In the genomic region with DNA sequence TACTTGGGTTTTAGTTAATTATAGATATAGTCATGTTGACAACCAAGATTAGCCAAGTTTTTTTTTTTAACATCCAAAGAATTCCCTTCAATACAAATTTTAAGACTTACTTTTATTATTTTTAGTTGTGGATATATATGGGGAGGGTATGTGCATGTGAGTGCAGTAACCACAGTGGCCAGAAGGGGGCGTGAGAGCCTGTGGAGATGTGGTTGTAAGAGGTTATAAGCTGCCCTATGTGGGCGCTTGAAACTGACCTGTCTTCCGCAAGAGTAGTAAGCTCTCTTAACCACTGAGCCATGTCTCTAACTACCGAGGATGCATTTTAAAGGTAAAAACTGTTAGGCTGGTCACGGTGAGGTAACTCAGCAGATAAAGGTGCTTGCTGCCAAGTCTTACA, we compare ENCODE assay signal across 21 mouse cellular contexts. TPM values are rescaled to one million over a fixed set of nuclear protein-coding genes. Genes with fewer than 3 reads are reported as not detected.
DNase-seq lines count a peak whose midpoint lies in the region; ATAC-seq and TF ChIP-seq lines count a peak whose summit lies in the region.
"Had no signal": no experiment of that assay in that cellular context is flagged by ENCODE, and none has a peak within 500 bp of the region (broad histone marks: within the 10 kb centered on the region; RNA-seq: fewer than 3 reads in every experiment).

No protein-coding gene starts in this region.

- no peak for TF ChIP-seq EP300 in lung, postnatal 0 days (IDR thresholded peaks at IDR 0.05)

- H3K36me3 ChIP-seq in intestine, postnatal 0 days (ENCODE audit: control insufficient read depth, insufficient read depth), result no peaks in the 10 kb centered on the region
- no peaks in the 10 kb centered on the region for H3K36me3 ChIP-seq in intestine, embryonic 15.5 days
- no peaks in the 10 kb centered on the region for H3K36me3 ChIP-seq in lung, postnatal 0 days (ENCODE audit: insufficient read depth, low read length)
- H3K36me3 ChIP-seq: embryonic facial prominence, embryonic 15.5 days; forebrain, embryonic 10.5 days; heart, embryonic 13.5 days; limb, embryonic 12.5 days; neural tube, embryonic 13.5 days had no signal

- WGBS in intestine, postnatal 0 days, result 82% methylated on average over 5 of the region's 5 CpGs
- 81% methylated on average over 5 of the region's 5 CpGs for WGBS in intestine, embryonic 15.5 days
- WGBS in lung, postnatal 0 days, result 79% methylated on average over 5 of the region's 5 CpGs

- H3K4me2 ChIP-seq in intestine, postnatal 0 days (replicated peaks; ENCODE audit: low read depth), result no peak overlapping the region
- no peak overlapping the region for H3K4me2 ChIP-seq in intestine, embryonic 15.5 days (replicated peaks)
- no peak overlapping the region for H3K4me2 ChIP-seq in lung, postnatal 0 days (replicated peaks; ENCODE audit: low read depth, low read length)
- H3K4me2 ChIP-seq: embryonic facial prominence, embryonic 15.5 days; heart, embryonic 13.5 days; limb, embryonic 12.5 days; lung, embryonic 14.5 days; midbrain, embryonic 11.5 days; neural tube, embryonic 13.5 days had no signal

- H3K9me3 ChIP-seq in intestine, postnatal 0 days (ENCODE audit: control insufficient read depth), result no peaks in the 10 kb centered on the region
- H3K9me3 ChIP-seq in intestine, embryonic 15.5 days, result no peaks in the 10 kb centered on the region
- H3K9me3 ChIP-seq in lung, postnatal 0 days (ENCODE audit: low read length), result no peaks in the 10 kb centered on the region
- H3K9me3 ChIP-seq: embryonic facial prominence, embryonic 15.5 days; forebrain, embryonic 10.5 days; limb, embryonic 12.5 days; neural tube, embryonic 13.5 days had no signal

- no peak overlapping the region for H3K9ac ChIP-seq in intestine, postnatal 0 days (ENCODE audit: low read depth, low read length)
- H3K9ac ChIP-seq in intestine, embryonic 15.5 days, result no peak overlapping the region
- no peak overlapping the region for H3K9ac ChIP-seq in lung, postnatal 0 days (replicated peaks; ENCODE audit: low read depth)
- H3K9ac ChIP-seq: embryonic facial prominence, embryonic 15.5 days; heart, embryonic 13.5 days; limb, embryonic 12.5 days; lung, embryonic 14.5 days; neural tube, embryonic 13.5 days had no signal

- H3K27ac ChIP-seq in intestine, postnatal 0 days (ENCODE audit: low read depth, low read length), result no peak overlapping the region
- H3K27ac ChIP-seq in intestine, embryonic 15.5 days, result no peak overlapping the region
- no peak overlapping the region for H3K27ac ChIP-seq in lung, postnatal 0 days (ENCODE audit: low read length)
- H3K27ac ChIP-seq: embryonic facial prominence, embryonic 15.5 days; forebrain, embryonic 10.5 days; heart, embryonic 13.5 days; limb, embryonic 12.5 days; macrophage; neural tube, embryonic 13.5 days had no signal

- no peaks in the 10 kb centered on the region for H3K27me3 ChIP-seq in intestine, postnatal 0 days (replicated peaks; ENCODE audit: control insufficient read depth, insufficient read depth, low read length)
- H3K27me3 ChIP-seq in intestine, embryonic 15.5 days (replicated peaks), result no peaks in the 10 kb centered on the region
- no peaks in the 10 kb centered on the region for H3K27me3 ChIP-seq in lung, postnatal 0 days (replicated peaks; ENCODE audit: insufficient read depth, low read length)
- H3K27me3 ChIP-seq: embryonic facial prominence, embryonic 15.5 days; heart, embryonic 13.5 days; limb, embryonic 12.5 days; neural tube, embryonic 13.5 days had no signal

- H3K4me3 ChIP-seq in intestine, postnatal 0 days (ENCODE audit: low read depth, low read length), result no peak overlapping the region
- H3K4me3 ChIP-seq in intestine, embryonic 15.5 days (replicated peaks), result no peak overlapping the region
- no peak overlapping the region for H3K4me3 ChIP-seq in lung, postnatal 0 days (ENCODE audit: low read depth, low read length)
- H3K4me3 ChIP-seq: embryonic facial prominence, embryonic 15.5 days; forebrain, embryonic 10.5 days; heart, embryonic 13.5 days; limb, embryonic 12.5 days; neural tube, embryonic 13.5 days had no signal

- DNase-seq in lung, postnatal 0 days (ENCODE audit: low spot score), result no peak
- no peak for DNase-seq in lung, adult 18-20 months
- DNase-seq in ZHBTc4 (ENCODE audit: low read depth, low spot score), result peak; percentile 54
- DNase-seq in heart, adult 8-10 months (ENCODE audit: low spot score), result no peak
- no peak for DNase-seq in spleen, postnatal 14 days (ENCODE audit: low spot score in 2 of 2)
- DNase-seq: adrenal gland, postnatal 25 days; embryo, embryonic 11 days; heart, postnatal 36 days; kidney, adult 9 months; lung, embryonic 14.5 days had no signal

- no peaks in the 10 kb centered on the region for H3K4me1 ChIP-seq in intestine, postnatal 0 days (replicated peaks; ENCODE audit: control insufficient read depth, insufficient read depth, low read length)
- H3K4me1 ChIP-seq in intestine, embryonic 15.5 days (replicated peaks), result no peaks in the 10 kb centered on the region
- H3K4me1 ChIP-seq in lung, postnatal 0 days (ENCODE audit: insufficient read depth, low read depth, low read length), result no peaks in the 10 kb centered on the region
- H3K4me1 ChIP-seq: embryonic facial prominence, embryonic 15.5 days; forebrain, embryonic 10.5 days; heart, embryonic 13.5 days; neural tube, embryonic 13.5 days had no signal

- no peak for ATAC-seq in intestine, postnatal 0 days
- ATAC-seq in intestine, embryonic 15.5 days, result no peak
- ATAC-seq in lung, postnatal 0 days, result no peak

- 0 out of 2 replicates have a peak, but pooled peaks have one; percentile 24 for TF ChIP-seq CTCF in intestine, postnatal 0 days (IDR thresholded peaks at IDR 0.05; ENCODE audit: low read depth)
- 0 out of 2 replicates have a peak, but pooled peaks have one; percentile 6 for TF ChIP-seq CTCF in lung, postnatal 0 days (IDR thresholded peaks at IDR 0.05)

RNA-seq across cellular contexts. Expression of gene Slc35f3, which starts 45.1 kb away (rescaled TPM):
- 0.10 and 0.41 TPM in 2 replicates for polyA plus RNA-seq in intestine, postnatal 0 days (2015; fragmentation: Nextera tagmentation; extraction: Ambion mirVana)
- polyA plus RNA-seq in intestine, embryonic 15.5 days (2015; fragmentation: Nextera tagmentation; extraction: Ambion mirVana), result 0.39 and 0.60 TPM in 2 replicates
- 0.38 and 0.67 TPM in 2 replicates for polyA plus RNA-seq in lung, postnatal 0 days (2015; fragmentation: Nextera tagmentation; extraction: Ambion mirVana)
- not detected for total RNA-seq in heart, adult 8-10 months (2022)
- total RNA-seq: granulocyte monocyte progenitor cell, adult 5-6 weeks; heart, postnatal 36 days had no signal
- polyA plus RNA-seq: macrophage; midbrain, embryonic 11.5 days; spleen, adult 2 months had no signal
